Mouse (Mus musculus) heart, adult 2 months (tissue): Measurements from ENCODE around the gene Keap1.

Source experiments
- CTCF ChIP-seq: fragments of 200-600 bp; IDR thresholded peaks from 2 replicates; pipeline ENCODE4 v1.8.1; 2022; ENCODE audit warnings: antibody characterized with exemption, mild to moderate bottlenecking, moderate library complexity
- EP300 ChIP-seq: fragments of 200-500 bp; IDR thresholded peaks from 2 replicates; pipeline ENCODE4 v1.6.1; 2011; ENCODE audit warnings: low read depth, low read length, control low read depth; ENCODE audit not compliant: insufficient read depth

DNA sequence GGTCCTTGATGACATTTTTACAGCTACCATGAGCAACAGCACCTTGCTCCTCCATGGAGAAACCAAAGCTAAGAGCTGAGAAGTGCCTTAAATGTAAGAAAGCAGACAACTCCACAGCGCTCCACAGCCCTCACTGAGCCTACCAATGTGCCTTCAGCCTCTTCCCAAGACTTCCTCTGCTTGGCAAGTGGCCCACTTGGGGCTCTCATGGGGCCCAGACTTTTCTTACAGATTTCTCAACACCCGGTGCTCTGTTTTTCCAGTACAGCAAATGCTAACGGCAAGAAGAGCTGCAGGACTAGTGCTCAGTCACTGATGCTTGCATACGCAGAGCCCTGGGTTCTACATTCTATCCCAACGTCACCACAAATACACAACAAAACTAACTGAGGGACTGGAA lies 38.6 kb upstream of the Keap1 start:
- TF ChIP-seq CTCF, result no peak
- TF ChIP-seq EP300, result no peak
